Mouse (Mus musculus): ENCODE results near the gene Cacna1a. TPM values are rescaled to one million over a fixed set of nuclear protein-coding genes. Genes with fewer than 3 reads are reported as not detected.
A peak's percentile ranks its signal among the peaks of the same experiment; 100 is the strongest.
"Not testable (repeated sequence)": the region's sequence is repeated elsewhere in the genome, so short reads cannot be mapped to it uniquely, and the experiment has no call there.

Gene Cacna1a
- polyA plus RNA-seq, 1 experiment from 2014 or later: 1.3 TPM

- ATAC-seq: no peak
- in situ Hi-C loops (cut with MboI; ENCODE audit: low pct_unique_long_range_greater_than_20kb): no loop called here
- POLR2A ChIA-PET: no interaction called here
- CTCF ChIA-PET: no interaction called here
- no peak for TF ChIP-seq CTCF (IDR thresholded peaks at IDR 0.05)
- DNase-seq (ENCODE audit: low read depth, low spot score): no peak
- H3K27me3 ChIP-seq: peaks cover 18% of the 10 kb centered on the region
Measured at GRCm38 (mm10) chr8:84617005-84617404, 228.8 kb downstream of the Cacna1a start.

DNA sequence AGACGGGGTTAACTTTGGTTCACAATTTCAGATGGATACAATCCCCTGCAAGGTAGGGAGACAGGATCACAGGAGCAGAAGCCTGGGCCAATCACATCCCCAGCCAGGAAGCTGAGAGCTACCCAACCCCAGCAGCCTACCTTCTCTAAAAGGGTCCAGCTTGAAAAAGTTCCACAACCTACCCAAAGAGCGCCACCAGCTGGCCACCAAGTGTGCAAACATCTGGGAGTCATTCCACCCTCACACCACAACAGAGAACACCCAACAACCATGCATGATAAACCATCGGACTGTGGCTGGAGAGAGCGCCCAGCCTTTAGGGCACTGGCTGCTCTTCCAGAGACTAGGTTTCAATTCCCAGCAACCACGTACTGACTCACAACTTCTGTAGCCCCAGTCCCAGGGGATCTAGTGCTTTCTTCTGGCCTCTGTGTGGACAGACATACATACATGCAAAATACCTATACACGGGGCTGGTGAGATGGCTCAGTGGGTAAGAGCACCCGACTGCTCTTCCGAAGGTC is 232.9 kb downstream of the Cacna1a start:
- ATAC-seq (no peak), DNase-seq (ENCODE audit: low read depth, low spot score) (no peak)
- H3K27me3 ChIP-seq: peaks cover 11% of the 10 kb centered on the region
- in situ Hi-C loops (cut with MboI; ENCODE audit: low pct_unique_long_range_greater_than_20kb): no loop called here
- CTCF ChIA-PET: interaction anchor here (1.5 kb wide), 1 partner anchor 27 kb away, joined by 5 read pairs; no protein-coding TSS in a partner anchor
- no peak for TF ChIP-seq CTCF (IDR thresholded peaks at IDR 0.05)
- POLR2A ChIA-PET: no interaction called here

DNA sequence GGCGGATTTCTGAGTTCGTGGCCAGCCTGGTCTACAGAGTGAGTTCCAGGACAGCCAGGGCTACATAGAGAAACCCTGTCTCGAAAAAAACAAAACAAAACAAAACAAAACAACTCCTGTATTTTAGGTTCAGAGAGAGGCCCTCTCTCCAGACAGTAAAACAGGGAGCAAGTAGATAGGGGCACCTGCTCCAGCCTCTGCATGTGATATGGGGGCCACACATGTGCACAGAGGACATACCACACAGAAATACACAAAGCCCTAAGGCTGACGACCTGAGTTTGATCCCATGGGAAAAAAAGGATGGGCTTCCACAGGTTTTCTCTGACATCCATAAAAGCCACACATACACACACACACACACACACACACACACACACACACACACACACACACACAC is 235.2 kb downstream of the Cacna1a start:
- POLR2A ChIA-PET: not testable (repeated sequence)

DNA sequence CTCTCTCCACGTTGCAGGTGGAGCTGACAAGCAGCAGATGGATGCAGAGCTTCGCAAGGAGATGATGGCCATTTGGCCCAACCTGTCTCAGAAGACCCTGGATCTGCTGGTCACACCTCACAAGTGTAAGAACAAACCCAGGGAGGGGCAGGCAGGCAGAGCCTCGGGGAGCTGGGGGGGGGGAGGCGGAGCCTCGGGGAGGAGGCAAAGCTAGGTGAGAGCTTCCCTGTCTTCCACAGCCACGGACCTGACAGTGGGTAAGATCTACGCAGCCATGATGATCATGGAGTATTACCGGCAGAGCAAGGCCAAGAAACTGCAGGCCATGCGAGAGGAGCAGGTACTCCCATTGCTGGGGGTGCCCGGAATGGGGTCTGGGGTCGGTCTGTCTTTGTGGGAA is 241.3 kb downstream of the Cacna1a start:
- ChIA-PET CTCF (no interaction called here), POLR2A (no interaction called here)
- in situ Hi-C loops (cut with MboI; ENCODE audit: low pct_unique_long_range_greater_than_20kb): no loop called here
- TF ChIP-seq CTCF (IDR thresholded peaks at IDR 0.05): no peak
- no peak for ATAC-seq
- no peaks in the 10 kb centered on the region for H3K27me3 ChIP-seq
- DNase-seq (ENCODE audit: low read depth, low spot score): no peak

More for the DNA sequence above, 235.2 kb downstream of the Cacna1a start:
- DNase-seq (ENCODE audit: low read depth, low spot score); CTCF ChIA-PET; in situ Hi-C loops (cut with MboI; ENCODE audit: low pct_unique_long_range_greater_than_20kb); ATAC-seq: not testable (repeated sequence)
- H3K27me3 ChIP-seq: peaks cover 11% of the 10 kb centered on the region

GRCm38 (mm10) chr8:84630145-84630544 is 241.9 kb downstream of the Cacna1a start:
- ATAC-seq (no peak), DNase-seq (ENCODE audit: low read depth, low spot score) (no peak)
- ChIA-PET POLR2A (no interaction called here), CTCF (no interaction called here)
- no peak for TF ChIP-seq CTCF (IDR thresholded peaks at IDR 0.05)
- in situ Hi-C loops (cut with MboI; ENCODE audit: low pct_unique_long_range_greater_than_20kb): no loop called here
- no peaks in the 10 kb centered on the region for H3K27me3 ChIP-seq

GRCm38 (mm10) chr8:84631813-84632212 is 243.6 kb downstream of the Cacna1a start:
- no peak for TF ChIP-seq CTCF (IDR thresholded peaks at IDR 0.05)
- ChIA-PET POLR2A (no interaction called here), CTCF (no interaction called here)
- ATAC-seq (no peak), DNase-seq (ENCODE audit: low read depth, low spot score) (no peak)
- H3K27me3 ChIP-seq: no peaks in the 10 kb centered on the region
- in situ Hi-C loops (cut with MboI; ENCODE audit: low pct_unique_long_range_greater_than_20kb): no loop called here

- in situ Hi-C loops (cut with MboI; ENCODE audit: low pct_unique_long_range_greater_than_20kb): no loop called here
- DNase-seq (ENCODE audit: low read depth, low spot score) (no peak), ATAC-seq (no peak)
- ChIA-PET CTCF (interaction anchor here (0.6 kb wide), 1 partner anchor 40 kb away, joined by 3 read pairs; no protein-coding TSS in a partner anchor), POLR2A (no interaction called here)
- no peaks in the 10 kb centered on the region for H3K27me3 ChIP-seq
- no peak for TF ChIP-seq CTCF (IDR thresholded peaks at IDR 0.05)
Measured at GRCm38 (mm10) chr8:84633841-84634584, 245.8 kb downstream of the Cacna1a start.

GRCm38 (mm10) chr8:84634849-84635304 is 246.6 kb downstream of the Cacna1a start:
- in situ Hi-C loops (cut with MboI; ENCODE audit: low pct_unique_long_range_greater_than_20kb): loop anchor here (5.0 kb wide), 1 partner anchor 43 kb away; no protein-coding TSS in a partner anchor
- DNase-seq (ENCODE audit: low read depth, low spot score): no peak
- CTCF ChIA-PET: interaction anchor here (0.6 to 1.3 kb wide), 2 partner anchors 39 to 41 kb away, joined by 3 to 4 read pairs; no protein-coding TSS in a partner anchor

DNA sequence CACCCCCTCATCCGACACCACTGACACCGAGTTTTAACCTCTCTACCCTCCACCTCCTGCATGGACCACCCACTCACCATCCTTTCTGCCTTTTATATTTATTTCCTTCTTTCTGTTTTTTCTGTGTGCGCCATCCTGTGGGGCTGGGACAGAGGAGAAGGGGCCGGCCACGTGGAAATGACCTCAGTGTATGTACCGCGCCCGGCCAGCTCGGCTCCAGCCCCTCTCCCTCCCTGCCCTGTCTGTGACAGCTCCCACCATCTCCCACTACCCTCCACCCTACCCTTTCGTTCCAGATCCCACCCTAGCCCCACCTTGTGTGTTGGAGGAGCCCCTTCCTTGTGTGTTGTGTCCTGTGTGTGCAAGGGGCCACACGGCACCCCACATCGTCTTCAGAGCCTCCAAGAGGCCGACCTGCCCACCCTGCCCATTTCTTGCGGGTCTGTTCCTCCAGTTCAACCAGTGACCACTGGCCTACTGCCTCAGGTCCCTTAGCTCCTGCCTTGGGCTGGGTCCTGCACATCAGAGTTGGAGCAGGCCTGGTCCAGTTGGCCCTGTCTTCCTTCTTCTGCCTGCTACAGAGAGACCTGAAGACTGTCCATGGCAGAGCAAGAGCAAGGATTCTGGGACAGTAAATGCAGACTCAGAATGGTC is 247.3 kb downstream of the Cacna1a start:
- ChIA-PET POLR2A (no interaction called here), CTCF (interaction anchor here (1.3 kb wide), 1 partner anchor 40 kb away, joined by 4 read pairs; no protein-coding TSS in a partner anchor)
- H3K27me3 ChIP-seq: no peaks in the 10 kb centered on the region
- no peak for TF ChIP-seq CTCF (IDR thresholded peaks at IDR 0.05)
- DNase-seq (ENCODE audit: low read depth, low spot score) (no peak), ATAC-seq (no peak)
- in situ Hi-C loops (cut with MboI; ENCODE audit: low pct_unique_long_range_greater_than_20kb): loop anchor here (5.0 kb wide), 1 partner anchor 43 kb away; no protein-coding TSS in a partner anchor

More at GRCm38 (mm10) chr8:84634849-84635304, 246.6 kb downstream of the Cacna1a start:
- TF ChIP-seq CTCF (IDR thresholded peaks at IDR 0.05): no peak
- POLR2A ChIA-PET: no interaction called here
- no peak for ATAC-seq
- no peaks in the 10 kb centered on the region for H3K27me3 ChIP-seq

- no peaks in the 10 kb centered on the region for H3K27me3 ChIP-seq
- in situ Hi-C loops (cut with MboI; ENCODE audit: low pct_unique_long_range_greater_than_20kb): loop anchor here (5.0 kb wide), 1 partner anchor 44 kb away; no protein-coding TSS in a partner anchor
- POLR2A ChIA-PET: interaction anchor here (1.2 kb wide), 1 partner anchor 30 kb away, joined by 3 read pairs; no protein-coding TSS in a partner anchor
- ATAC-seq (peak; percentile 65), DNase-seq (ENCODE audit: low read depth, low spot score) (peak; percentile 76)
- TF ChIP-seq CTCF (IDR thresholded peaks at IDR 0.05): no peak
- CTCF ChIA-PET: interaction anchor here (1.3 kb wide), 1 partner anchor 41 kb away, joined by 4 read pairs; no protein-coding TSS in a partner anchor
Measured at GRCm38 (mm10) chr8:84636051-84636691, 247.9 kb downstream of the Cacna1a start.
